Mouse (Mus musculus): ENCODE results near the gene Shb. TPM values are rescaled to one million over a fixed set of nuclear protein-coding genes. Genes with fewer than 3 reads are reported as not detected.

Gene Shb
- total and polyA plus RNA-seq, 2 experiments from 2014 or later: 7.4 to 54.8 TPM

- H3K27me3 ChIP-seq (ENCODE audit: control insufficient read depth, insufficient read depth, low read length): no peaks in the 10 kb centered on the region
- no peaks in the 10 kb centered on the region for H3K9me3 ChIP-seq (replicated peaks; ENCODE audit: control insufficient read depth, low read length)
- DNase-seq (ENCODE audit: low spot score): no peak
- ATAC-seq (ENCODE audit: insufficient read depth, low read depth): no peak
- no peak overlapping the region for H3K27ac ChIP-seq (ENCODE audit: low read depth)
- peaks cover 17% of the 10 kb centered on the region for H3K36me3 ChIP-seq (replicated peaks; ENCODE audit: control insufficient read depth, insufficient read depth, low read length)
- TF ChIP-seq CTCF (IDR thresholded peaks at IDR 0.05; ENCODE audit: low read depth) (peak; percentile 45), EP300 (IDR thresholded peaks at IDR 0.05; ENCODE audit: low read depth) (no peak)
- no peak overlapping the region for H3K9ac ChIP-seq (replicated peaks; ENCODE audit: low read depth, low read length)
- H3K4me1 ChIP-seq (ENCODE audit: control insufficient read depth, insufficient read depth): peaks cover 13% of the 10 kb centered on the region
- WGBS: 80% methylated on average over 13 of the region's 13 CpGs
- H3K4me3 ChIP-seq (ENCODE audit: low read depth, low read length): no peak overlapping the region
- H3K4me2 ChIP-seq (ENCODE audit: low read depth, low read length): no peak overlapping the region
These were observed 105.4 kb downstream of the Shb start for GRCm38 (mm10) chr4:45426724-45427457.

GRCm38 (mm10) chr4:45423406-45423805 is 108.9 kb downstream of the Shb start:
- Histone ChIP-seq H3K27me3 (ENCODE audit: control insufficient read depth, insufficient read depth, low read length) (no peaks in the 10 kb centered on the region), H3K4me1 (ENCODE audit: control insufficient read depth, insufficient read depth) (peaks cover 25% of the 10 kb centered on the region), H3K9me3 (replicated peaks; ENCODE audit: control insufficient read depth, low read length) (no peaks in the 10 kb centered on the region), H3K27ac (ENCODE audit: low read depth) (peak overlapping the region; percentile 78), H3K9ac (replicated peaks; ENCODE audit: low read depth, low read length) (0 out of 2 replicates have a peak overlapping the region, but pooled peaks have one; percentile 1), H3K4me3 (ENCODE audit: low read depth, low read length) (no peak overlapping the region), H3K4me2 (ENCODE audit: low read depth, low read length) (no peak overlapping the region), H3K36me3 (replicated peaks; ENCODE audit: control insufficient read depth, insufficient read depth, low read length) (peaks cover 6% of the 10 kb centered on the region; the same call in 1 of the 2 replicates)
- no peak for DNase-seq (ENCODE audit: low spot score)
- 45% methylated on average over 8 of the region's 8 CpGs for WGBS
- no peak for ATAC-seq (ENCODE audit: insufficient read depth, low read depth)
- TF ChIP-seq EP300 (IDR thresholded peaks at IDR 0.05; ENCODE audit: low read depth) (no peak), CTCF (IDR thresholded peaks at IDR 0.05; ENCODE audit: low read depth) (no peak)

- Histone ChIP-seq H3K27ac (ENCODE audit: low read depth) (peak overlapping the region; percentile 78), H3K9ac (replicated peaks; ENCODE audit: low read depth, low read length) (no peak overlapping the region; the same call in 1 of the 2 replicates)
- ATAC-seq (ENCODE audit: insufficient read depth, low read depth): peak; percentile 72
These were observed 109.6 kb downstream of the Shb start for GRCm38 (mm10) chr4:45422640-45423039.

DNA sequence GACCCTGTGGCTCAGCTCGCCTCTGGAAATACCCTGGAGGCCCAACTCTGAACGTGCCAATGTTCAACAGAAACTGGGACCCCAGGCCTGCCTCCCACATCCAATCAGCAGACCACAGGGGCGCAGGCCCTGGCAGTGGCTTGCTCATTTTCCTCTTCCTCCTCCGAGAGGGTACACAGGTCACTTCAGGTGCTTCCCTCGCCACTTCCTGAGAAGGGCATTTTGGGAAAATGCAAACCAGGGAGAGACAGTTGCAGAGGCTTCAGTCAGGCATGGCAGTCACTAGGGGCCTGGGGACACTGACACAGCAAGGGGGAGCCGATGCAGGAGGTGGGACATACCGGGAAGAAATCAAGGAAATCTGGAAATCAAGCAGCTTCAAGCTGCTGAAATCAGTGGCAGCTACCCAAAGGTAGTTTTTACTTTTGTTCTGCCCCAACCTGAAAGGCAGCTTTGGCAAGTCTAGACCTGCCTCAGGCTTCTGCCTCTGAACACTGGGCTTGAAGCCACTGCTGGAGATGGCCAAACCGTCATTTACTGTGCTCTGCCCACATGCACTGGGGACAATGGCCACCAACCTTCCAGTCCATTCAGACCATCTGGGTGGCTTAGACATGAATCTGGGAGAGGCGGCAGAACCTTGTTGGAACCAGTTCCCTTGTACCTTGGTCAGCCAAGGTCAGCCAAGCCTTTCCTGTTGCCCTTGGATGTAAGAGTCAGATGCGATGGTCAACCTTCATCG is 110.6 kb downstream of the Shb start:
- no peak for TF ChIP-seq EP300 (IDR thresholded peaks at IDR 0.05; ENCODE audit: low read depth)
- TF ChIP-seq CTCF (IDR thresholded peaks at IDR 0.05; ENCODE audit: low read depth): no peak
- H3K9me3 ChIP-seq (replicated peaks; ENCODE audit: control insufficient read depth, low read length): no peaks in the 10 kb centered on the region
- DNase-seq (ENCODE audit: low spot score) (no peak), ATAC-seq (ENCODE audit: insufficient read depth, low read depth) (no peak)
- H3K9ac ChIP-seq (replicated peaks; ENCODE audit: low read depth, low read length): no peak overlapping the region
- H3K4me1 ChIP-seq (ENCODE audit: control insufficient read depth, insufficient read depth): peaks cover 25% of the 10 kb centered on the region
- H3K27me3 ChIP-seq (ENCODE audit: control insufficient read depth, insufficient read depth, low read length): no peaks in the 10 kb centered on the region
- H3K36me3 ChIP-seq (replicated peaks; ENCODE audit: control insufficient read depth, insufficient read depth, low read length): peaks cover 6% of the 10 kb centered on the region; the same call in 1 of the 2 replicates
- WGBS: 77% methylated on average over 11 of the region's 11 CpGs
- no peak overlapping the region for H3K4me3 ChIP-seq (ENCODE audit: low read depth, low read length)
- H3K27ac ChIP-seq (ENCODE audit: low read depth): peak overlapping the region; percentile 78
- no peak overlapping the region for H3K4me2 ChIP-seq (ENCODE audit: low read depth, low read length)

More at GRCm38 (mm10) chr4:45422640-45423039, 109.6 kb downstream of the Shb start:
- Histone ChIP-seq H3K4me2 (ENCODE audit: low read depth, low read length) (no peak overlapping the region), H3K9me3 (replicated peaks; ENCODE audit: control insufficient read depth, low read length) (no peaks in the 10 kb centered on the region), H3K36me3 (replicated peaks; ENCODE audit: control insufficient read depth, insufficient read depth, low read length) (peaks cover 6% of the 10 kb centered on the region; the same call in 1 of the 2 replicates), H3K4me1 (ENCODE audit: control insufficient read depth, insufficient read depth) (peaks cover 25% of the 10 kb centered on the region), H3K4me3 (ENCODE audit: low read depth, low read length) (no peak overlapping the region), H3K27me3 (ENCODE audit: control insufficient read depth, insufficient read depth, low read length) (no peaks in the 10 kb centered on the region)
- no peak for TF ChIP-seq CTCF (IDR thresholded peaks at IDR 0.05; ENCODE audit: low read depth)
- TF ChIP-seq EP300 (IDR thresholded peaks at IDR 0.05; ENCODE audit: low read depth): 0 out of 2 replicates have a peak, but pooled peaks have one; percentile 27
- WGBS: 47% methylated on average over 10 of the region's 10 CpGs
- DNase-seq (ENCODE audit: low spot score): peak; percentile 62

GRCm38 (mm10) chr4:45420733-45421132 is 111.5 kb downstream of the Shb start:
- no peak overlapping the region for H3K4me3 ChIP-seq (ENCODE audit: low read depth, low read length)
- DNase-seq (ENCODE audit: low spot score) (no peak), ATAC-seq (ENCODE audit: insufficient read depth, low read depth) (no peak)
- H3K27ac ChIP-seq (ENCODE audit: low read depth): peak overlapping the region; percentile 66
- H3K36me3 ChIP-seq (replicated peaks; ENCODE audit: control insufficient read depth, insufficient read depth, low read length): peaks cover 6% of the 10 kb centered on the region; the same call in 1 of the 2 replicates
- WGBS: 55% methylated on average over 3 of the region's 3 CpGs
- TF ChIP-seq CTCF (IDR thresholded peaks at IDR 0.05; ENCODE audit: low read depth): no peak
- TF ChIP-seq EP300 (IDR thresholded peaks at IDR 0.05; ENCODE audit: low read depth): 0 out of 2 replicates have a peak, but pooled peaks have one; percentile 35
- peaks cover 25% of the 10 kb centered on the region for H3K4me1 ChIP-seq (ENCODE audit: control insufficient read depth, insufficient read depth)
- H3K27me3 ChIP-seq (ENCODE audit: control insufficient read depth, insufficient read depth, low read length): no peaks in the 10 kb centered on the region
- no peaks in the 10 kb centered on the region for H3K9me3 ChIP-seq (replicated peaks; ENCODE audit: control insufficient read depth, low read length)
- H3K4me2 ChIP-seq (ENCODE audit: low read depth, low read length): no peak overlapping the region
- 0 out of 2 replicates have a peak overlapping the region, but pooled peaks have one; percentile 40 for H3K9ac ChIP-seq (replicated peaks; ENCODE audit: low read depth, low read length)

Measured in heart, postnatal 0 days (tissue).